Comparison of ENCODE assay signal across 18 mouse cellular contexts in the genomic region with DNA sequence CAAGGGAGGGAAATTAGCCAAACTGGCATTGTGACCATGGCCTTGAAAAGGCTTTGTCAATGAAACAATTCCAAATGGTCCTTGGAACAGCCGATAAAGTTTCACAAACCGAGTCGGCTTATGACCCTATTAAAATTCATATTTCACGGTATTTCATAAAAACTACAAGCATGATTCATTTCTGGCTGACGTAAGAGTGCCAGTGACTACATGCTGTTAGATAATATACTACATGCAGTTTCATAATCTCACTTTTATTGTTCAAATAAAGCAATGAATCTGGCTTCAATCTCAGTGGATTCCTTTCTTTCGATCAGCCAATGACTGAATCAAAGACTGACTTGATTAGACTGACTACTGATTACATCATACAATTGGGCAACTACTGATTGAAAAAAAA.
DNase-seq lines count a peak whose midpoint lies in the region.
"Had no signal": no experiment of that assay in that cellular context is flagged by ENCODE, and none has a peak within 500 bp of the region (broad histone marks: within the 10 kb centered on the region; RNA-seq: fewer than 3 reads in every experiment).

No protein-coding gene starts in this region.

- H3K36me3 ChIP-seq in forebrain, embryonic 10.5 days (replicated peaks), result no peaks in the 10 kb centered on the region
- H3K36me3 ChIP-seq: embryonic facial prominence, embryonic 10.5 days; forebrain, embryonic 12.5 days; heart, embryonic 15.5 days; hindbrain, embryonic 13.5 days; intestine, embryonic 15.5 days had no signal

- 93% methylated on average over 6 of the region's 6 CpGs for WGBS in forebrain, embryonic 10.5 days

- H3K27me3 ChIP-seq in forebrain, embryonic 10.5 days (ENCODE audit: poor library complexity, severe bottlenecking), result no peaks in the 10 kb centered on the region
- H3K27me3 ChIP-seq: forebrain, embryonic 12.5 days; heart, embryonic 15.5 days; hindbrain, embryonic 13.5 days; intestine, embryonic 15.5 days had no signal

- H3K27ac ChIP-seq in forebrain, embryonic 10.5 days, result no peak overlapping the region
- H3K27ac ChIP-seq: embryonic facial prominence, embryonic 10.5 days; forebrain, embryonic 12.5 days; heart, adult 2 months; heart, embryonic 15.5 days; hindbrain, embryonic 13.5 days; intestine, embryonic 15.5 days had no signal

- no peaks in the 10 kb centered on the region for H3K9me3 ChIP-seq in forebrain, embryonic 10.5 days
- H3K9me3 ChIP-seq: embryonic facial prominence, embryonic 10.5 days; forebrain, embryonic 12.5 days; heart, embryonic 15.5 days; hindbrain, embryonic 13.5 days; intestine, embryonic 15.5 days had no signal

- peak; percentile 62 for DNase-seq in adrenal gland, adult 2 months
- DNase-seq in adrenal gland, postnatal 4 days (ENCODE audit: low spot score in 2 of 2), result no peak
- DNase-seq in 416B (ENCODE audit: low read depth), result peak; percentile 0
- peak; percentile 37 for DNase-seq in adrenal gland, postnatal 10 days
- peak; percentile 38 for DNase-seq in fibroblast of lung, adult 2 months (ENCODE audit: low read depth)
- DNase-seq in ovary, postnatal 10 days (ENCODE audit: low spot score), result no peak
- DNase-seq in kidney, postnatal 4 days, result no peak
- DNase-seq in forebrain, embryonic 10.5 days (ENCODE audit: extremely low spot score, low spot score), result no peak
- DNase-seq: cerebellum, adult 18-20 months; cerebellum, postnatal 10 days; gastrocnemius, postnatal 10 days; heart, adult 2 months; heart, postnatal 14 days had no signal

- no peak overlapping the region for H3K4me3 ChIP-seq in forebrain, embryonic 10.5 days
- H3K4me3 ChIP-seq: embryonic facial prominence, embryonic 10.5 days; forebrain, embryonic 12.5 days; heart, adult 2 months; heart, embryonic 15.5 days; hindbrain, embryonic 13.5 days; intestine, embryonic 15.5 days had no signal

- H3K4me1 ChIP-seq in forebrain, embryonic 10.5 days, result peaks cover 3% of the 10 kb centered on the region; the same call in 1 of the 2 replicates
- H3K4me1 ChIP-seq: embryonic facial prominence, embryonic 10.5 days; forebrain, embryonic 12.5 days; heart, embryonic 15.5 days; hindbrain, embryonic 13.5 days; intestine, embryonic 15.5 days had no signal

Comparison
In these comparisons a context has a peak if more than half of its experiments do, and no peak if none do; other contexts are left out.
1. DNase-seq: peak in adrenal gland, adult 2 months (single experiment), 416B (single experiment), adrenal gland, postnatal 10 days (single experiment) and fibroblast of lung, adult 2 months (single experiment); none in adrenal gland, postnatal 4 days (0 of 2), ovary, postnatal 10 days (single experiment), kidney, postnatal 4 days (0 of 2) and forebrain, embryonic 10.5 days (single experiment).